Mouse (Mus musculus) CH12.LX (cell line): ENCODE measurements around the gene Gm40460.

ENCODE experiments used
- CTCF ChIP-seq, 2 experiments: IDR thresholded peaks in 1 of 2; conservative IDR thresholded peaks in 1 of 2; 2 replicates each; pipeline ENCODE4 v1.5.1; 2011 to 2012; ENCODE audit warnings: low read depth in 2 of 2, low read length in 2 of 2, improper control_type of control experiment in 1 of 2, inconsistent platforms in 1 of 2, mild to moderate bottlenecking in 1 of 2, moderate library complexity in 1 of 2
- ETS1 ChIP-seq: conservative IDR thresholded peaks from 2 replicates; pipeline ENCODE4 v1.6.1; 2012; ENCODE audit warnings: low read depth, mild to moderate bottlenecking, inconsistent platforms, low read length, improper control_type of control experiment, moderate library complexity
- GABPA ChIP-seq: IDR thresholded peaks from 2 replicates; pipeline ENCODE4 v1.6.1; 2012; ENCODE audit warnings: low read depth, low read length, improper control_type of control experiment, inconsistent platforms; ENCODE audit not compliant: insufficient replicate concordance
- JUN ChIP-seq: IDR thresholded peaks from 2 replicates; pipeline ENCODE4 v1.6.1; 2011; ENCODE audit warnings: low read depth, mild to moderate bottlenecking, low read length, improper control_type of control experiment, moderate library complexity; ENCODE audit not compliant: insufficient read depth
- MAZ ChIP-seq: IDR thresholded peaks from 2 replicates; pipeline ENCODE4 v1.6.1; 2012; ENCODE audit warnings: low read depth, mild to moderate bottlenecking, inconsistent platforms, low read length, improper control_type of control experiment, moderate library complexity
- PAX5 ChIP-seq: IDR thresholded peaks from 2 replicates; pipeline ENCODE4 v1.6.1; 2012; ENCODE audit warnings: low read length, inconsistent platforms, mixed read lengths
- POLR2A ChIP-seq: IDR thresholded peaks from 2 replicates; pipeline ENCODE4 v1.6.1; 2011; ENCODE audit warnings: low read depth, mild to moderate bottlenecking, improper control_type of control experiment, low read length
- SIN3A ChIP-seq: IDR thresholded peaks from 2 replicates; pipeline ENCODE4 v1.6.1; 2012; ENCODE audit warnings: low read length, improper control_type of control experiment, inconsistent platforms
- USF1 ChIP-seq: IDR thresholded peaks from 2 replicates; pipeline ENCODE4 v1.6.1; 2014; ENCODE audit warnings: low read depth, mild to moderate bottlenecking, inconsistent platforms, low read length, improper control_type of control experiment
- ZKSCAN1 ChIP-seq: IDR thresholded peaks from 2 replicates; pipeline ENCODE4 v1.6.1; 2012; ENCODE audit warnings: low read depth, inconsistent platforms, low read length, improper control_type of control experiment, borderline replicate concordance

DNA sequence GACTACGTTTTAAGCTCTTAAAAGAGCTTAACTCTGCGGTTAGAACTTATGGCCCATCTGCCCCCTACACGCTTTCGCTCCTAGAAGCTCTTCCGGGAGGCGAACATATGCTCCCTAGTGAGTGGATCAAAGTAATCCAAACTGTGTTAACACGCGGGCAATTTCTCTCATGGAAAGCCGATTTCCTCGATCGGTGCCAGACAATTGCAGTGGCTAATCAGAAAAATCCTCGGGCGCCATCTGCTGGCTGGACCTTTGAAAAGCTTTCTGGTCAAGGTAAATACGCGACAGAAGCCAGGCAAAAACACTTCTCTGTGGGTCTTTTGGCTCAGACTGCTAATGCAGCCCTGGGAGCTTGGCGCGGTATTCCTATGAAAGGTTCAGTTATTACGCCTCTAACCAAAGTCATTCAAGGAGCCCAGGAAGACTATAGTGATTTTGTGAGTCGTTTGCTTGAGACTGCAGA lies 43.8 kb upstream of the Gm40460 start:
- no peak for TF ChIP-seq GABPA
- no peak; the same call in 1 of the 2 replicates for TF ChIP-seq SIN3A
- TF ChIP-seq CTCF (conservative IDR thresholded peaks at IDR 0.05 in 1 of 2, IDR thresholded peaks at IDR 0.05 in 1 of 2; ENCODE audit: low read depth in 2 of 2, low read length in 2 of 2), result peak; percentile 48 to 84
- no peak for TF ChIP-seq MAZ
- TF ChIP-seq USF1, result no peak
- no peak for TF ChIP-seq ETS1
- TF ChIP-seq POLR2A, result no peak
- no peak for TF ChIP-seq ZKSCAN1
- TF ChIP-seq JUN, result no peak
- no peak for TF ChIP-seq PAX5
